Mouse (Mus musculus): ENCODE measurements around the gene Fkbpl. TPM values are rescaled to one million over a fixed set of nuclear protein-coding genes. Genes with fewer than 3 reads are reported as not detected.

Gene Fkbpl
- polyA plus RNA-seq (2015; fragmentation: Nextera tagmentation; extraction: Ambion mirVana), result 17.2 and 18.4 TPM in 2 replicates

DNA sequence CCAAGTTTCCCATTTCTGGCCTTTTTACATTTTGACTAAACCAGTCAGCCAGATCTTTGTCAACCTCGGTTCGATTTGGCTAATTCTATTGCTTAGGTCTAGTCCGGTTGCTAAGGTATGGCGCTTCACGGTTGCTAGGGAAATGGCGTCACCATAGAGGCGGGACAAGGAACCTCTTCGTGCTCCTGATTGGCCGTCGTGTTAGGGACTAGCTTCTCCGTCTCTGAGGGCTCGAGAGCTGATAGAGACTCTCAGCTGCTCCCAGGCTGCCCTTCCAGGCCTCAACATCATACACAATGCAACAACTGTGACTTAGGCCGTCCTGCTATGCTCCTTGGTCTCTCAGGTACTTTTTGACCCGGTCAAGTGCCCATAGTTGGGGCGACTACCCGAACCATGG, at the start of gene Fkbpl:
Gene Fkbpl (plus strand): TSS at position 157 of the 400 bp plus-strand sequence.
- Histone ChIP-seq H3K9me3 (replicated peaks) (no peaks in the 10 kb centered on the region), H3K27me3 (no peaks in the 10 kb centered on the region), H3K4me3 (replicated peaks) (peak within 1 kb of the TSS; percentile 59), H3K27ac (peak within 1 kb of the TSS; percentile 75), H3K4me1 (peaks cover 51% of the 10 kb centered on the region), H3K36me3 (peaks cover 8% of the 10 kb centered on the region), H3K4me2 (peak within 1 kb of the TSS; percentile 73), H3K9ac (peak within 1 kb of the TSS; percentile 63)
- peak; percentile 74 for ATAC-seq (replicated peaks; ENCODE audit: low FRiP score)
- WGBS, result under 1% methylated on average over 16 of the region's 16 CpGs

- ATAC-seq (replicated peaks; ENCODE audit: low FRiP score), result no peak
- WGBS, result 42% methylated on average over 8 of the region's 8 CpGs
- peaks cover 79% of the 10 kb centered on the region for H3K4me1 ChIP-seq
These were observed 48.5 kb upstream of the Fkbpl start for GRCm38 (mm10) chr17:34596098-34596497.

DNA sequence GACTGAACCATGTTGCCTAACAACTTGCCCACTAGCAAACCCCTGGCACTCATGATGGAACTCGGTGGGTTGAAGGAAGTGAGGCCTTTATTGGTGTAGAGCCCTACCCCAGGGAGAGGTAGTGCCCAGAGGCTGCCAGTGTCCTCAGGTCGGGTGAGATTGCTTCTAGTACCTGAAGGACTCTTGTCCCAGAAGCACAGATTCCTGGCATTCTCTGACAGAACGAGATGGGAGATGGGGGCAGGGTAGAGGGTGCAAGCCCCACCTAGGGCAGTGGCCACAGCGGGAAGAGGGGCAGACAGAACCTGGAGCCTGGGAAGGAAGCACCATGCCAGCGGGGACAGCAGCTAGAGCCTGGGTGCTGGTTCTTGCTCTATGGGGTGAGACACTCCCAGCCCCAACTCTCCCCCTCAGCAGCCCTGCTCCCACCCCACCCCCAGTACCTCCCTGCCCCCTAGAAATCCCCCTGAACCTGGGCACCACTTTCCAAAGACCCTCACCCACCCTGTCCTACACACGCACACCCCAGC, 46.9 kb upstream of the Fkbpl start, which contains the start of gene Ager:
Gene Ager (plus strand): TSS at position 297 of the 530 bp plus-strand sequence.
- no peak within 1 kb of the TSS for H3K4me3 ChIP-seq (replicated peaks)
- H3K4me1 ChIP-seq, result peaks cover 82% of the 10 kb centered on the region
- ATAC-seq (replicated peaks; ENCODE audit: low FRiP score), result no peak

More at GRCm38 (mm10) chr17:34596098-34596497, 48.5 kb upstream of the Fkbpl start:
- Histone ChIP-seq H3K9me3 (replicated peaks) (no peaks in the 10 kb centered on the region), H3K9ac (no peak overlapping the region), H3K4me2 (peak overlapping the region; percentile 72), H3K27ac (0 out of 2 replicates have a peak overlapping the region, but pooled peaks have one; percentile 37), H3K36me3 (peaks cover 44% of the 10 kb centered on the region), H3K27me3 (no peaks in the 10 kb centered on the region), H3K4me3 (replicated peaks) (no peak overlapping the region; the same call in 1 of the 2 replicates)

GRCm38 (mm10) chr17:34599891-34600290, 44.7 kb upstream of the Fkbpl start:
- peak overlapping the region; percentile 37; the same call in 1 of the 2 replicates for H3K27ac ChIP-seq
- H3K36me3 ChIP-seq, result peaks cover 46% of the 10 kb centered on the region
- H3K4me2 ChIP-seq, result no peak overlapping the region
- H3K9me3 ChIP-seq (replicated peaks), result no peaks in the 10 kb centered on the region
- H3K4me3 ChIP-seq (replicated peaks), result no peak overlapping the region
- H3K4me1 ChIP-seq, result peaks cover 74% of the 10 kb centered on the region
- H3K27me3 ChIP-seq, result no peaks in the 10 kb centered on the region
- ATAC-seq (replicated peaks; ENCODE audit: low FRiP score), result no peak
- WGBS, result 78% methylated on average over 9 of the region's 9 CpGs
- H3K9ac ChIP-seq, result no peak overlapping the region

More for the DNA sequence above, 46.9 kb upstream of the Fkbpl start, which contains the start of gene Ager:
- H3K9me3 ChIP-seq (replicated peaks), result no peaks in the 10 kb centered on the region
- no peaks in the 10 kb centered on the region for H3K27me3 ChIP-seq
- peak within 1 kb of the TSS; percentile 26; the same call in 1 of the 2 replicates for H3K9ac ChIP-seq
- H3K4me2 ChIP-seq, result peak within 1 kb of the TSS; percentile 27
- WGBS, result 31% methylated on average over 6 of the region's 6 CpGs
- peak within 1 kb of the TSS; percentile 64 for H3K27ac ChIP-seq
- peaks cover 56% of the 10 kb centered on the region for H3K36me3 ChIP-seq

DNA sequence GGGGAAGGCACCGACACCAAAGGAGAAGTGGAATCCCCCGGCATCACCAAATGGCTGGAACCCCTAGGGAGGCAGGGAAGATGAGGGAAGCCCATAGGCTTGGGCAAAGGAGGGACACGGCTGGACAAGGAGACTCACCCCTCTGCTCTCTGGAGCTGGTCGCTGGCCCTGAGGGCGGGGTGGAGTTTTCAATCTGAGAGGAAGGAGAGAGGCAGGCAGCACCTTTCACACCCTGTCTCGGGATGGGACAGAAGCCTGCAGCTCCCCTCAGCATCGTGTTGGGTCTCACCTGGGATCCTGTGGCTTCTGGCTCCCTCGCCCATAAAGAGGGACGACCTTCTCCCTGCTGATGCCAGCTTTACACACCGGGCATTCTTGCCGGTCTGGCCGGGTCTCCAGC, 42.8 kb upstream of the Fkbpl start:
- H3K4me1 ChIP-seq, result peaks cover 65% of the 10 kb centered on the region
- no peaks in the 10 kb centered on the region for H3K27me3 ChIP-seq
- 88% methylated on average over 12 of the region's 12 CpGs for WGBS
- H3K36me3 ChIP-seq, result peaks cover 27% of the 10 kb centered on the region
- no peak overlapping the region for H3K27ac ChIP-seq
- no peak for ATAC-seq (replicated peaks; ENCODE audit: low FRiP score)
- H3K9ac ChIP-seq, result no peak overlapping the region
- H3K9me3 ChIP-seq (replicated peaks), result no peaks in the 10 kb centered on the region
- H3K4me2 ChIP-seq, result peak overlapping the region; percentile 81
- H3K4me3 ChIP-seq (replicated peaks), result peak overlapping the region; percentile 88; the same call in 1 of the 2 replicates

- H3K4me1 ChIP-seq, result peaks cover 67% of the 10 kb centered on the region
- H3K4me2 ChIP-seq, result peak within 1 kb of the TSS; percentile 85
- no peaks in the 10 kb centered on the region for H3K9me3 ChIP-seq (replicated peaks)
- peaks cover 32% of the 10 kb centered on the region for H3K36me3 ChIP-seq
- peak; percentile 95 for ATAC-seq (replicated peaks; ENCODE audit: low FRiP score)
- WGBS, result under 1% methylated on average over 30 of the region's 30 CpGs
- H3K9ac ChIP-seq, result peak within 1 kb of the TSS; percentile 96
- peak within 1 kb of the TSS; percentile 88 for H3K4me3 ChIP-seq (replicated peaks)
- peak within 1 kb of the TSS; percentile 96 for H3K27ac ChIP-seq
- H3K27me3 ChIP-seq, result no peaks in the 10 kb centered on the region
These were observed 41.0 kb upstream of the Fkbpl start, which contains the start of gene Rnf5 for GRCm38 (mm10) chr17:34603375-34604060. Gene Rnf5, minus strand, starts transcription at chr17:34603690.

DNA sequence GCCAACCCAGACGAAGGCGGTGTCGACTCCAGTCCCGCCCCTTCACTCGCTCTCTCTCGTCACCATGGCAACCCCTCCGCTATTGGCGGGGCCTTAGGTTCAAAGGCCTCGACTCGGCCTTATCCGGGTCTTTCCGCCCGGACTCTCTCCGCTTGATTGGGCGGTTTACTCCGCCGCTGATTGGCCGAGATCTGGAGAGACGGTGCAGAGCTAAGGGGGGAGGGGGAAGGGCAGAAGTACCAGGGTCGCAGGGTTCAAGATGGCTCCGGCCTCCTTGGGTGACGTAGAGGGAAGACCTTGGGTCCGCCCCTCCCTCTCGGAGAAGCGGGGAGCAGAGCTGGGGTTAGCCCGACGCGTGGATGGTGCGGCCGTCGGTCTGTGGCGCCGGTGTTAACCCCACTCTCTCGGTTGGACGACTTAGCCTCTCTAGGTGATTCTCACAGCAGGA, 40.5 kb upstream of the Fkbpl start, which contains the start of gene Agpat1:
Gene Agpat1 (plus strand): TSS at position 202 of the 448 bp plus-strand sequence.
- peak; percentile 91 for ATAC-seq (replicated peaks; ENCODE audit: low FRiP score)
- Histone ChIP-seq H3K27me3 (no peaks in the 10 kb centered on the region), H3K9ac (peak within 1 kb of the TSS; percentile 96), H3K4me2 (peak within 1 kb of the TSS; percentile 85), H3K4me3 (replicated peaks) (peak within 1 kb of the TSS; percentile 88), H3K36me3 (peaks cover 32% of the 10 kb centered on the region), H3K9me3 (replicated peaks) (no peaks in the 10 kb centered on the region), H3K4me1 (peaks cover 65% of the 10 kb centered on the region), H3K27ac (peak within 1 kb of the TSS; percentile 96)
- under 1% methylated on average over 35 of the region's 35 CpGs for WGBS

GRCm38 (mm10) chr17:34604511-34605237, 39.9 kb upstream of the Fkbpl start:
- Histone ChIP-seq H3K36me3 (peaks cover 31% of the 10 kb centered on the region), H3K9me3 (replicated peaks) (no peaks in the 10 kb centered on the region), H3K9ac (peak overlapping the region; percentile 96), H3K27me3 (no peaks in the 10 kb centered on the region), H3K27ac (peak overlapping the region; percentile 96), H3K4me1 (peaks cover 64% of the 10 kb centered on the region), H3K4me3 (replicated peaks) (peak overlapping the region; percentile 88), H3K4me2 (peak overlapping the region; percentile 85)
- WGBS, result 7% methylated on average over 24 of the region's 24 CpGs
- no peak for ATAC-seq (replicated peaks; ENCODE audit: low FRiP score)

DNA sequence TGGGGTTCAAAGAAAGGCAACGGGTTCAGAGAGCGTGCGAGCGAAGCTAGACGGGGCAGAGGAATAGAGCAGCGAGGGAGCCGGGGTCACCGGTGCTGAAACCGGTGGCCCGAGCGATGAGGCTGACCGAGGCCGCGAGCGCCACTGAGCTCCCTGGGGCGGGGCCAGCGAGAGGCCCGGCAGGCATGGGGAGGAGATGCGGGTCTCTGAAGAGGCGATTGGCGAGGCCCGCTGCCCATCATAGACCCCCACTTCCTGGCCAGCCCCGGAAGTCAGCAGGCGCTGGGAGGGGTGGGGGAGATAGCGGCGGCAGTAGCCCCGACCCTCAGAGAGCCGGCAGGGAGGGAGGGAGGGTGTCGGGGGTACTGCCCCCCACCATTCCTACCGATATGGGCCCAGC, 39.0 kb upstream of the Fkbpl start:
- peak overlapping the region; percentile 96 for H3K9ac ChIP-seq
- H3K27me3 ChIP-seq, result no peaks in the 10 kb centered on the region
- H3K9me3 ChIP-seq (replicated peaks), result no peaks in the 10 kb centered on the region
- peak overlapping the region; percentile 85 for H3K4me2 ChIP-seq
- peak; percentile 57 for ATAC-seq (replicated peaks; ENCODE audit: low FRiP score)
- H3K27ac ChIP-seq, result peak overlapping the region; percentile 96
- H3K4me1 ChIP-seq, result peaks cover 56% of the 10 kb centered on the region
- H3K4me3 ChIP-seq (replicated peaks), result peak overlapping the region; percentile 88
- WGBS, result 0% methylated on average over 29 of the region's 30 CpGs
- H3K36me3 ChIP-seq, result peaks cover 28% of the 10 kb centered on the region

- no peak for ATAC-seq (replicated peaks; ENCODE audit: low FRiP score)
- 11% methylated on average over 32 of the region's 32 CpGs for WGBS
- Histone ChIP-seq H3K9me3 (replicated peaks) (no peaks in the 10 kb centered on the region), H3K4me3 (replicated peaks) (peak overlapping the region; percentile 88), H3K27ac (peak overlapping the region; percentile 96), H3K4me1 (peaks cover 54% of the 10 kb centered on the region), H3K36me3 (peaks cover 28% of the 10 kb centered on the region), H3K4me2 (peak overlapping the region; percentile 85), H3K9ac (peak overlapping the region; percentile 96), H3K27me3 (no peaks in the 10 kb centered on the region)
These were observed 38.2 kb upstream of the Fkbpl start for GRCm38 (mm10) chr17:34606186-34607039.

GRCm38 (mm10) chr17:34607997-34608396, 36.6 kb upstream of the Fkbpl start:
- no peak overlapping the region for H3K9ac ChIP-seq
- peaks cover 35% of the 10 kb centered on the region for H3K36me3 ChIP-seq
- no peak for ATAC-seq (replicated peaks; ENCODE audit: low FRiP score)
- H3K27ac ChIP-seq, result peak overlapping the region; percentile 54
- WGBS, result 72% methylated on average over 7 of the region's 7 CpGs
- no peaks in the 10 kb centered on the region for H3K27me3 ChIP-seq
- H3K9me3 ChIP-seq (replicated peaks), result no peaks in the 10 kb centered on the region
- 0 out of 2 replicates have a peak overlapping the region, but pooled peaks have one; percentile 3 for H3K4me2 ChIP-seq
- H3K4me3 ChIP-seq (replicated peaks), result no peak overlapping the region
- peaks cover 40% of the 10 kb centered on the region for H3K4me1 ChIP-seq
